Mouse (Mus musculus) liver, adult 2 months (tissue): ENCODE results near the gene Cd34. TPM values are rescaled to one million over a fixed set of nuclear protein-coding genes. Genes with fewer than 3 reads are reported as not detected.

Experiments
- DNase-seq: peaks from one replicate; pipeline ENCODE4 v3.0.0-alpha.2; 2011; ENCODE audit warnings: low read depth, low spot score; ENCODE audit errors: extremely low read depth
- H3K27ac ChIP-seq: fragments of 200-500 bp; replicated peaks from 2 replicates; pipeline ENCODE4 v1.5.1; 2012; ENCODE audit warnings: low read depth, mild to moderate bottlenecking, control low read depth, inconsistent platforms, low read length; ENCODE audit not compliant: insufficient read depth
- H3K27me3 ChIP-seq: fragments of 200-500 bp; 2 replicates; pipeline ENCODE4 v1.6.1; 2012; ENCODE audit warnings: mild to moderate bottlenecking, moderate library complexity, low read length, inconsistent platforms; ENCODE audit not compliant: control insufficient read depth, insufficient read depth
- H3K36me3 ChIP-seq: fragments of 200-500 bp; 2 replicates; pipeline ENCODE4 v1.6.1; 2012; ENCODE audit warnings: low read length, inconsistent platforms; ENCODE audit not compliant: control insufficient read depth, insufficient read depth
- H3K4me1 ChIP-seq: fragments of 200-500 bp; 2 replicates; pipeline ENCODE4 v1.6.1; 2011; ENCODE audit warnings: low read length; ENCODE audit not compliant: control insufficient read depth, insufficient read depth
- H3K4me3 ChIP-seq: fragments of 200-500 bp; 2 replicates; pipeline ENCODE4 v1.5.1; 2011; ENCODE audit warnings: low read depth, mild to moderate bottlenecking, control low read depth, low read length, moderate library complexity; ENCODE audit not compliant: insufficient read depth
- H3K79me2 ChIP-seq: fragments of 200-500 bp; 2 replicates; pipeline ENCODE4 v1.6.1; 2012; ENCODE audit warnings: inconsistent platforms, mild to moderate bottlenecking, low read length, moderate library complexity; ENCODE audit not compliant: control insufficient read depth, insufficient read depth
- H3K9ac ChIP-seq: fragments of 200-500 bp; 2 replicates; pipeline ENCODE4 v1.6.1; 2012; ENCODE audit warnings: low read depth, mild to moderate bottlenecking, control low read depth, inconsistent platforms, low read length
- CTCF ChIP-seq: fragments of 200-500 bp; IDR thresholded peaks from 2 replicates; pipeline ENCODE4 v1.5.1; 2011; ENCODE audit warnings: low read depth, low read length, control low read depth
- POLR2A ChIP-seq: fragments of 200-500 bp; IDR thresholded peaks from 2 replicates; pipeline ENCODE4 v1.6.1; 2011; ENCODE audit warnings: low read length, control low read depth; ENCODE audit not compliant: insufficient read depth; ENCODE audit errors: extremely low read depth
- WGBS: fragments of 180-500 bp; shearing (Covaris S2); methylation state at CpG from one replicate; pipeline ENCODE4 v1.1.7; 2018; 5-methylcytosine and 5-hydroxymethylcytosine counted together
- polyA plus RNA-seq: library from polyadenylated mRNA; depleted of rRNA; stranded (reverse); fragments of >200 nt; gene quantifications from 2 replicates; pipeline ENCODE4 v1.2.3, GENCODE M21; 2012
- total RNA-seq: library from RNA; depleted of rRNA; stranded (reverse); fragments of >200 nt; gene quantifications from 2 replicates; pipeline ENCODE4 v1.2.3, GENCODE M21; 2014

Cd34 gene
- total and polyA plus RNA-seq, 2 experiments, result 0.72 to 1.7 TPM

DNA sequence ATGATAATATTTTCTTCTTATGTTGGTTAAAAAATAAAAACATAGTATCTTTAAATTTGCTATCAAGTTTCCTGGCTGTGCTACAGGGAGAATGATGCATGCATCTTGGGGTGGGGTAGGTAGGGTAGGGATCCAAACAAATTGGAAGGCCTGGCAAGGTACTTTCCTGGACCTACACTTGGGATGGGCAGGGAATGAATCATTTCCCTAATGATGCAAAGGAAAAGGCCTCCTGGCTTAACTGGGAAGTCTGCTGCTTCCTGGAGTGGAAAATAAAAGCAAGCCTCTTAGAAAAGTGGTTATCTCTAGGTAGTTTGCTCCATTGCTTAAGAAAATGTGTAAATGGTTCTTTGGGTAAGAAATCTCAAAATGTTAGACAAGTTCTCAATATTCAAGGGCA, 2.9 kb downstream of the Cd34 start:
- H3K79me2 ChIP-seq, result no peaks in the 10 kb centered on the region
- no peak overlapping the region for H3K9ac ChIP-seq
- H3K36me3 ChIP-seq, result no peaks in the 10 kb centered on the region
- H3K4me3 ChIP-seq, result no peak overlapping the region
- H3K27ac ChIP-seq, result no peak overlapping the region
- no peak for DNase-seq
- no peaks in the 10 kb centered on the region for H3K4me1 ChIP-seq
- peaks cover 5% of the 10 kb centered on the region; the same call in 1 of the 2 replicates for H3K27me3 ChIP-seq
- TF ChIP-seq POLR2A, result no peak
- no peak for TF ChIP-seq CTCF

DNA sequence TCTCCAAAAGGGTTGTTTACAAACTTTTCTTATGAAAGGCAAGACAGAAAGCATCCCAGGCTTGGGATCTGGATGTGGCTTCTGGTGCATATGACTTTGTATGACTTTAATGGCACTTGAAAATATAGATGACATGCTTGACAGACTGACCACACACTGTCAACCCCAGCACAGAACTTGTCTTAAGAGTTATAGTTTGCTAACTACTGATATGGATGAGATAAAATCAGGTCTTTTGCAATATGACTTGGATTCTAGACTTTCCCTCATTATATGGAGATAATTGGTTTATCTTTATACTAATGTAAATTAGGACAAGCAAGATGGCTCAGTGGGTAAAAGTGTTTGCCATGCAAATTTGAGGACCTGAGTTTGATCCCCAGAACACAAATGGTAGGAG, 4.3 kb downstream of the Cd34 start:
- H3K27me3 ChIP-seq, result peaks cover 5% of the 10 kb centered on the region; the same call in 1 of the 2 replicates

DNA sequence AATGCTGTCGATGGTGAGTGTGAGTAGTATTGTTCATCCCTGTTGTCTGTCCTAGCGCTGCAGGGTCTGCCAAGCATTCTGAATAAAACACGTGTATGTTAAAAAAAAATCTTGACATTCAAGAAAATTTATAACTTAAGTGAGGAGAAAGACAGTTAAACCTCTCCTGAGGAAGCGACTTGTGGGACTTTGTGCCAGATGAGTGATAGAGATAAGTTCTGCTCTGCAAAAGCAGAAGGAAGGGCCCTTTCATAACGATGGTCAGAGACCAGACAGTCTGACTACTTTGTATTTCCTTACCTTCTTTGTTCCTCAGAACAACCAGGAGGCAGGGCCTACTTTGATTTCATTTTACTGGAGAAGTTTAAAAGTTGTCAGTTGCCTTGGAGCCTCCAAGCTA, 4.9 kb downstream of the Cd34 start:
- no peaks in the 10 kb centered on the region for H3K4me1 ChIP-seq
- WGBS, result 79% methylated on average over 5 of the region's 5 CpGs
- no peaks in the 10 kb centered on the region for H3K79me2 ChIP-seq
- no peak overlapping the region for H3K27ac ChIP-seq
- H3K36me3 ChIP-seq, result no peaks in the 10 kb centered on the region
- peaks cover 5% of the 10 kb centered on the region; the same call in 1 of the 2 replicates for H3K27me3 ChIP-seq
- H3K4me3 ChIP-seq, result no peak overlapping the region
- H3K9ac ChIP-seq, result no peak overlapping the region
- TF ChIP-seq POLR2A (no peak), CTCF (no peak)
- DNase-seq, result no peak

More for the DNA sequence above, 4.3 kb downstream of the Cd34 start:
- TF ChIP-seq POLR2A (no peak), CTCF (no peak)
- H3K4me3 ChIP-seq, result no peak overlapping the region
- no peak overlapping the region for H3K27ac ChIP-seq
- no peak overlapping the region for H3K9ac ChIP-seq
- DNase-seq, result no peak
- no peaks in the 10 kb centered on the region for H3K4me1 ChIP-seq
- no peaks in the 10 kb centered on the region for H3K79me2 ChIP-seq
- no peaks in the 10 kb centered on the region for H3K36me3 ChIP-seq

DNA sequence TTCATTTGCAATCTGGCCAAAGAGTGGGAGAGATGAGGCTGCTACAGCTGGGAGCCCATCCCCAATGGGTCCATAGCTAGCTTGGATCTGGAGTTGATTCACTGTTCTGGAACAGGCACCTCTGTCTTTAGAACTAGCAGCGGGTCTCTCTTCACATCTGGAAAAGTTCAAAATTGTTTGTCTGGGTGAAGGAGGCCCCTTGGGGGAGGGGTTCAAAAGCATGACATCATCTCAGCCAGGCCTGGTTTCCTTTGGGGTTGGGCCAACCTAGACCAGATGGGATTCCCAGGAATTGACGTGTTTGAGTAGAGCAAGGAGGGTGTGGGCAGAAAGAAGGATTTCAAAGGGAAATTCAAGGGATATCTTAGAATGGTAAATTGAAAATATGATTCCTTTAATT, 6.8 kb downstream of the Cd34 start:
- 65% methylated on average over 2 of the region's 2 CpGs for WGBS

DNA sequence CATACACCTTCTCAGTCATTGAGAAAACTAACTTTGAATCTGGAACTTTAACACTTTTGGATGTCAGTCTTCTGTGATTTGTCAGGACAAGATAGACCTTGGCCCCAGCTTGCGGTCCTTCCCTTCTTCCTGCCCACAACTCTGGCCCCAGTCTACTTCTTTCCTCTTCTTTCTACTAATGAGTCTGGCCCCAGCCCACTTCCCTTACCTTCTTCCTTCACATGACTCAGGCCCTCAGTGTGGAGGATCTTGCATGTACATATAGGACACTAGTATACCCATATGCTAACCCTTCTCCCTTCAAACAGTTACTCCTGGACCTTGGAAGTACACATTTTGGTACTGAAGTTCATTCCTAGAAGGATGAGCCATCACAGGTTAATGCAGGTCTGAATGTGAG, 7.8 kb downstream of the Cd34 start:
- TF ChIP-seq POLR2A, result no peak
- TF ChIP-seq CTCF, result no peak
- Histone ChIP-seq H3K4me1 (no peaks in the 10 kb centered on the region), H3K27ac (no peak overlapping the region), H3K36me3 (no peaks in the 10 kb centered on the region), H3K9ac (no peak overlapping the region), H3K79me2 (no peaks in the 10 kb centered on the region), H3K4me3 (no peak overlapping the region), H3K27me3 (no peaks in the 10 kb centered on the region)
- DNase-seq, result no peak
- WGBS, result 96% methylated on average over 1 of the region's 1 CpGs

More for the DNA sequence above, 6.8 kb downstream of the Cd34 start:
- Histone ChIP-seq H3K9ac (no peak overlapping the region), H3K4me3 (no peak overlapping the region), H3K27ac (no peak overlapping the region), H3K36me3 (no peaks in the 10 kb centered on the region), H3K79me2 (no peaks in the 10 kb centered on the region), H3K4me1 (no peaks in the 10 kb centered on the region), H3K27me3 (no peaks in the 10 kb centered on the region)
- DNase-seq, result no peak
- TF ChIP-seq POLR2A (no peak), CTCF (no peak)

DNA sequence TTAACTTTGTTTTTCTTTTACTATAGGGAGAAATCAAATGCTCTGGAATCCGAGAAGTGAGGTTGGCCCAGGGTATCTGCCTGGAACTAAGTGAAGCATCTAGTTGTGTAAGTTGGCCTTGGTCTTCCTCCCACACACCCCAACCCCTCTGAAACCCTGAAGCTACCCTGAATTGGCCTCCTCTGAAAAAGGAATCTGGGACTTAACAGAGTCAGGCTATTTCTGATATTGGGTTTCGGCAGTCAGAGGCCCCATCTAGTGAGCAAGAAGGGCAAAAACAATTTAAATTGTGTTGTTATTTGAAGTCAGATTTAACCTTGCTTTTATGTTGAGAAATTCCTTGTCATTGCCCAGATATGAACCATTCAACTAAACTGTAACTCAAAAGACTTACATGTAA, 12.3 kb downstream of the Cd34 start:
- H3K9ac ChIP-seq, result no peak overlapping the region
- no peaks in the 10 kb centered on the region for H3K27me3 ChIP-seq
- TF ChIP-seq CTCF, result no peak
- no peak for TF ChIP-seq POLR2A
- H3K79me2 ChIP-seq, result no peaks in the 10 kb centered on the region
- no peaks in the 10 kb centered on the region for H3K4me1 ChIP-seq
- no peaks in the 10 kb centered on the region for H3K36me3 ChIP-seq
- H3K27ac ChIP-seq, result no peak overlapping the region
- peak; percentile 8 for DNase-seq
- H3K4me3 ChIP-seq, result no peak overlapping the region
- WGBS, result 81% methylated on average over 2 of the region's 2 CpGs
